Mouse (Mus musculus): ENCODE results near the gene Unk.
"Not testable (repeated sequence)": the region's sequence is repeated elsewhere in the genome, so short reads cannot be mapped to it uniquely, and the experiment has no call there.

The Unk gene

GRCm38 (mm10) chr11:116091591-116091990, 61.5 kb downstream of the Unk start:
- DNase-seq, result no peak

- DNase-seq, result not testable (repeated sequence)
These were observed 62.8 kb downstream of the Unk start for GRCm38 (mm10) chr11:116092959-116093358.

GRCm38 (mm10) chr11:116093771-116094565, 63.8 kb downstream of the Unk start:
- no peak for DNase-seq

GRCm38 (mm10) chr11:116095573-116095972, 65.5 kb downstream of the Unk start:
- no peak for DNase-seq

- no peak for DNase-seq
These were observed 66.3 kb downstream of the Unk start for GRCm38 (mm10) chr11:116096213-116097108.

- no peak for DNase-seq
These were observed 68.8 kb downstream of the Unk start for GRCm38 (mm10) chr11:116098711-116099460.

- DNase-seq, result no peak
These were observed 69.3 kb downstream of the Unk start for GRCm38 (mm10) chr11:116099462-116099861.

- no peak for DNase-seq
These were observed 70.3 kb downstream of the Unk start for GRCm38 (mm10) chr11:116100385-116100784.

- DNase-seq, result no peak
These were observed 70.7 kb downstream of the Unk start for GRCm38 (mm10) chr11:116100839-116101238.

- DNase-seq, result no peak
These were observed 71.8 kb downstream of the Unk start for GRCm38 (mm10) chr11:116101931-116102381.

- DNase-seq, result no peak
These were observed 72.3 kb downstream of the Unk start for GRCm38 (mm10) chr11:116102472-116102871.

- DNase-seq, result no peak
These were observed 73.5 kb downstream of the Unk start for GRCm38 (mm10) chr11:116103572-116103971.

- DNase-seq, result no peak
These were observed 74.0 kb downstream of the Unk start for GRCm38 (mm10) chr11:116104006-116104646.

- no peak for DNase-seq
These were observed 74.9 kb downstream of the Unk start for GRCm38 (mm10) chr11:116105065-116105464.

- DNase-seq, result no peak
These were observed 76.2 kb downstream of the Unk start for GRCm38 (mm10) chr11:116106154-116106962.

GRCm38 (mm10) chr11:116106963-116107776, 77.0 kb downstream of the Unk start:
- no peak for DNase-seq

- DNase-seq, result no peak
These were observed 77.7 kb downstream of the Unk start for GRCm38 (mm10) chr11:116107777-116108285.

GRCm38 (mm10) chr11:116108464-116109137, 78.5 kb downstream of the Unk start:
- DNase-seq, result no peak

GRCm38 (mm10) chr11:116109441-116110081, 79.4 kb downstream of the Unk start:
- no peak for DNase-seq

Data from cerebellum, adult 11 months (tissue).